Mouse (Mus musculus): ENCODE data around the gene Rpsa.

- no peak for TF ChIP-seq GATA1 (IDR thresholded peaks at IDR 0.05; ENCODE audit: borderline replicate concordance, low read length)
- TF ChIP-seq FLI1 (IDR thresholded peaks at IDR 0.05; ENCODE audit: low read length): no peak
Measured at GRCm38 (mm10) chr9:120174436-120175137, 47.1 kb downstream of the Rpsa start.

Measured in megakaryocyte, embryonic 14.5 days (primary cell).